Comparison of ENCODE assay signal across 8 mouse cellular contexts in the genomic region with DNA sequence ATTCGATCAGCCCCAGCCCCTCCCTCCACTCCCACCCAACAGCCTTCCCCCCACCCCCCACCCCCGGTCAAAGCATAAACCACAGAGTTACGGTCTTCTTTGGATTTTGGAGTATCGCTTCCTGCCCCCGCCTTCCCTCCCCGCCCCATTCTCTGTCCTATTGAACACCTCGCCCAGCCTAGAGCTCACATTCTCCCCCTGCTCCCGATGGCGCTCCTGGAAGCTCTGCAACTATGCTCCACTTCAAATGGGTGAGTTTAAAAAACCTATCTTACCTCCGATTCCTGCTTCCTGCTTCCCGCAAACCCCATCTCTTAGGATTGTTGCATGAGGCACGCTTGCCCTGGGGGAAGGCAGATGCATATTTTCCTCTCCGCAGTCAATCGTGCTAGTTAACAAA.
DNase-seq lines count a peak whose midpoint lies in the region; ATAC-seq and TF ChIP-seq lines count a peak whose summit lies in the region.

No protein-coding gene starts in this region.

- peaks cover 23% of the 10 kb centered on the region for H3K4me1 ChIP-seq in forebrain, embryonic 14.5 days (ENCODE audit: control insufficient read depth, insufficient read depth, low read length)
- peaks cover 4% of the 10 kb centered on the region; the same call in 1 of the 2 replicates for H3K4me1 ChIP-seq in hindbrain, postnatal 0 days (ENCODE audit: insufficient read depth, low read length)
- 0 out of 2 replicates have a peak, but pooled peaks cover 3% of the 10 kb centered on the region for H3K4me1 ChIP-seq in lung, postnatal 0 days (ENCODE audit: insufficient read depth, low read depth, low read length)
- H3K4me1 ChIP-seq in stomach, postnatal 0 days (replicated peaks; ENCODE audit: control insufficient read depth, insufficient read depth) = no peaks in the 10 kb centered on the region

- H3K4me3 ChIP-seq in forebrain, embryonic 14.5 days (ENCODE audit: low read depth, low read length) = peak overlapping the region; percentile 82
- peak overlapping the region; percentile 80 for H3K4me3 ChIP-seq in hindbrain, postnatal 0 days (ENCODE audit: low read length)
- H3K4me3 ChIP-seq in lung, postnatal 0 days (ENCODE audit: low read depth, low read length) = peak overlapping the region; percentile 41
- H3K4me3 ChIP-seq in stomach, postnatal 0 days (ENCODE audit: low read depth, low read length) = peak overlapping the region; percentile 47

- WGBS in forebrain, embryonic 14.5 days = 0% methylated on average over 14 of the region's 14 CpGs
- WGBS in hindbrain, postnatal 0 days = under 1% methylated on average over 14 of the region's 14 CpGs
- WGBS in lung, postnatal 0 days = 2% methylated on average over 14 of the region's 14 CpGs
- 1% methylated on average over 14 of the region's 14 CpGs for WGBS in stomach, postnatal 0 days

- no peaks in the 10 kb centered on the region for H3K27me3 ChIP-seq in forebrain, embryonic 14.5 days (replicated peaks; ENCODE audit: control insufficient read depth, insufficient read depth, low read length)
- H3K27me3 ChIP-seq in hindbrain, postnatal 0 days (ENCODE audit: insufficient read depth, low read length) = no peaks in the 10 kb centered on the region
- 0 out of 2 replicates have a peak, but pooled peaks cover 4% of the 10 kb centered on the region for H3K27me3 ChIP-seq in lung, postnatal 0 days (replicated peaks; ENCODE audit: insufficient read depth, low read length)
- H3K27me3 ChIP-seq in stomach, postnatal 0 days (ENCODE audit: control insufficient read depth, insufficient read depth, low read length) = no peaks in the 10 kb centered on the region

- H3K4me2 ChIP-seq in forebrain, embryonic 14.5 days (ENCODE audit: low read length) = peak overlapping the region; percentile 76
- H3K4me2 ChIP-seq in hindbrain, postnatal 0 days (ENCODE audit: low read depth, low read length) = peak overlapping the region; percentile 56
- peak overlapping the region; percentile 67 for H3K4me2 ChIP-seq in lung, postnatal 0 days (replicated peaks; ENCODE audit: low read depth, low read length)
- peak overlapping the region; percentile 48 for H3K4me2 ChIP-seq in stomach, postnatal 0 days (replicated peaks; ENCODE audit: low read depth)

- TF ChIP-seq EP300 in lung, postnatal 0 days (IDR thresholded peaks at IDR 0.05) = no peak
- TF ChIP-seq EP300 in stomach, postnatal 0 days (optimal IDR thresholded peaks at IDR 0.05) = no peak

- no peak for TF ChIP-seq CTCF in hindbrain, postnatal 0 days (IDR thresholded peaks at IDR 0.05; ENCODE audit: low read depth)
- no peak for TF ChIP-seq CTCF in lung, postnatal 0 days (IDR thresholded peaks at IDR 0.05)
- no peak for TF ChIP-seq CTCF in stomach, postnatal 0 days (IDR thresholded peaks at IDR 0.05; ENCODE audit: low read depth)

- DNase-seq in heart, adult 11 months = peak; percentile 95
- DNase-seq in heart, adult 8-10 months (ENCODE audit: low spot score) = no peak
- DNase-seq in adipocyte (ENCODE audit: low spot score) = peak; percentile 60
- peak; percentile 76 for DNase-seq in forebrain, embryonic 14.5 days (ENCODE audit: low spot score)
- peak; percentile 70 for DNase-seq in hindbrain, postnatal 0 days (ENCODE audit: low spot score)
- peak; percentile 34 for DNase-seq in lung, postnatal 0 days (ENCODE audit: low spot score)
- peak; percentile 31 for DNase-seq in stomach, postnatal 0 days (ENCODE audit: low spot score)

- no peaks in the 10 kb centered on the region for H3K9me3 ChIP-seq in forebrain, embryonic 14.5 days (replicated peaks; ENCODE audit: control insufficient read depth, low read length)
- no peaks in the 10 kb centered on the region for H3K9me3 ChIP-seq in hindbrain, postnatal 0 days (ENCODE audit: low read length)
- no peaks in the 10 kb centered on the region for H3K9me3 ChIP-seq in lung, postnatal 0 days (ENCODE audit: low read length)
- no peaks in the 10 kb centered on the region for H3K9me3 ChIP-seq in stomach, postnatal 0 days (ENCODE audit: control insufficient read depth, low read length)

- ATAC-seq in forebrain, embryonic 14.5 days = peak; percentile 27
- 0 out of 2 replicates have a peak, but pooled peaks have one; percentile 24 for ATAC-seq in hindbrain, postnatal 0 days
- ATAC-seq in lung, postnatal 0 days = peak; percentile 27; the same call in 1 of the 2 replicates
- ATAC-seq in stomach, postnatal 0 days (ENCODE audit: low FRiP score, low TSS enrichment) = peak; percentile 40; the same call in 1 of the 2 replicates
- no peak for ATAC-seq in cerebellum, adult (ENCODE audit: insufficient number of reproducible peaks, low FRiP score, low TSS enrichment)

- peak overlapping the region; percentile 100 for H3K9ac ChIP-seq in forebrain, embryonic 14.5 days (ENCODE audit: low read length)
- H3K9ac ChIP-seq in hindbrain, postnatal 0 days (replicated peaks; ENCODE audit: low read length) = peak overlapping the region; percentile 95
- peak overlapping the region; percentile 19 for H3K9ac ChIP-seq in lung, postnatal 0 days (replicated peaks; ENCODE audit: low read depth)
- peak overlapping the region; percentile 71 for H3K9ac ChIP-seq in stomach, postnatal 0 days (ENCODE audit: low read length)

- H3K27ac ChIP-seq in forebrain, embryonic 14.5 days (ENCODE audit: low read depth, low read length) = peak overlapping the region; percentile 100
- peak overlapping the region; percentile 96 for H3K27ac ChIP-seq in hindbrain, postnatal 0 days
- no peak overlapping the region for H3K27ac ChIP-seq in lung, postnatal 0 days (ENCODE audit: low read length)
- peak overlapping the region; percentile 80 for H3K27ac ChIP-seq in stomach, postnatal 0 days (replicated peaks)

- H3K36me3 ChIP-seq in forebrain, embryonic 14.5 days (ENCODE audit: control insufficient read depth, insufficient read depth, low read length) = peaks cover 10% of the 10 kb centered on the region; the same call in 1 of the 2 replicates
- no peaks in the 10 kb centered on the region for H3K36me3 ChIP-seq in hindbrain, postnatal 0 days (ENCODE audit: insufficient read depth, low read length)
- no peaks in the 10 kb centered on the region for H3K36me3 ChIP-seq in lung, postnatal 0 days (ENCODE audit: insufficient read depth, low read length)
- no peaks in the 10 kb centered on the region for H3K36me3 ChIP-seq in stomach, postnatal 0 days (ENCODE audit: control insufficient read depth, insufficient read depth, low read length)

Comparison
In these comparisons a context has a peak if more than half of its experiments do, and no peak if none do; other contexts are left out.
1. H3K9ac ChIP-seq: peak in every context shown above with its lines; median percentile 100 in forebrain, embryonic 14.5 days; 95 in hindbrain, postnatal 0 days; 71 in stomach, postnatal 0 days; 19 in lung, postnatal 0 days.